Mouse (Mus musculus): ENCODE measurements around the gene Itgb5. TPM values are rescaled to one million over a fixed set of nuclear protein-coding genes. Genes with fewer than 3 reads are reported as not detected.

Gene Itgb5
- polyA plus RNA-seq, 1 experiment from 2014 or later: 49.8 TPM

DNA sequence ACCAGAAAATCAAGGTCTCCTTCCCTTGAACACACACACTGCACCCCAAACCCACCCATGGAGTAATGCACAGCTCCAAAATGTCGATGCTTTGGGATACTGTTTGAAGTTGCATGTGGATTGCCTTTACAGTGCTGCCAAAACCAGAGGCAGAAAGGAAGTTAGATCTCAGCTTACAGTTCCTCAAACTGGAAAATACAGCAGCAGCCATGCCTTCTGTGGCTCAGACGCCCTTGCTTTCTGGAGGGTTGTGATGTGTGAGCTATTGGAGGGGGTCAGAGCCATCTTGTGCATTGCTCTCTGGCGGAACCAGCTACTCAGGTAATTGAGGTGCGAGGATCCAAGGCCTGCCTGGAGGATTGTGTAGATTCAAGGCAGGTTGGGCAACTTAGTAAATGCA, 107.4 kb downstream of the Itgb5 start:
- Histone ChIP-seq H3K9ac (no peak overlapping the region), H3K9me3 (no peaks in the 10 kb centered on the region), H3K4me3 (no peak overlapping the region), H3K36me3 (no peaks in the 10 kb centered on the region), H3K4me1 (peaks cover 86% of the 10 kb centered on the region), H3K27ac (no peak overlapping the region), H3K4me2 (no peak overlapping the region), H3K27me3 (peaks cover 15% of the 10 kb centered on the region; the same call in 1 of the 2 replicates)
- WGBS: 71% methylated on average over 4 of the region's 4 CpGs
- no peak for ATAC-seq (ENCODE audit: borderline replicate concordance, extremely low read depth, low FRiP score, low TSS enrichment)

DNA sequence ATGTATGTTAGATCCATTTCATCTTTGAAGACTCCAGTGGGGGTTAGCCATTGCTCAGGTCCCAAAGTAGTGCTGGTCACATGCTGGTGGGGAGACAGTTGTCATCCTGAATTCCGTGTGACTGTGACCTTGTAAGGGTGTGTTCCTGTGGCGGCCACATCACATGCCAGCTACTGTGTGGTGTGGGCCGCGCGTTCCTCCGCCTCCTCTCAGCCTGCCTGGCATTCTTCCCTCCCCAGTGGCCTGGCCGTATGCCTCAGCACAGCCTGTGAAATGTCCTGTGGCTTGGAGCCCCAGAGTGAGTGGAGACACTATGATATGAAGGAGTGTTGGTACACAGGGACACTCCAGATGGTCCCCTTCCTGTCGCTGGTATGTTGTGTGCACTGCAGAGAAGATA, 108.1 kb downstream of the Itgb5 start:
- WGBS: 34% methylated on average over 8 of the region's 8 CpGs
- no peak overlapping the region for H3K4me3 ChIP-seq
- H3K4me1 ChIP-seq: peaks cover 91% of the 10 kb centered on the region
- peak; percentile 60 for ATAC-seq (ENCODE audit: borderline replicate concordance, extremely low read depth, low FRiP score, low TSS enrichment)
- no peaks in the 10 kb centered on the region for H3K36me3 ChIP-seq
- H3K27ac ChIP-seq: peak overlapping the region; percentile 43; the same call in 1 of the 2 replicates
- no peak overlapping the region for H3K9ac ChIP-seq
- H3K9me3 ChIP-seq: no peaks in the 10 kb centered on the region
- no peak overlapping the region for H3K4me2 ChIP-seq
- peaks cover 15% of the 10 kb centered on the region; the same call in 1 of the 2 replicates for H3K27me3 ChIP-seq

DNA sequence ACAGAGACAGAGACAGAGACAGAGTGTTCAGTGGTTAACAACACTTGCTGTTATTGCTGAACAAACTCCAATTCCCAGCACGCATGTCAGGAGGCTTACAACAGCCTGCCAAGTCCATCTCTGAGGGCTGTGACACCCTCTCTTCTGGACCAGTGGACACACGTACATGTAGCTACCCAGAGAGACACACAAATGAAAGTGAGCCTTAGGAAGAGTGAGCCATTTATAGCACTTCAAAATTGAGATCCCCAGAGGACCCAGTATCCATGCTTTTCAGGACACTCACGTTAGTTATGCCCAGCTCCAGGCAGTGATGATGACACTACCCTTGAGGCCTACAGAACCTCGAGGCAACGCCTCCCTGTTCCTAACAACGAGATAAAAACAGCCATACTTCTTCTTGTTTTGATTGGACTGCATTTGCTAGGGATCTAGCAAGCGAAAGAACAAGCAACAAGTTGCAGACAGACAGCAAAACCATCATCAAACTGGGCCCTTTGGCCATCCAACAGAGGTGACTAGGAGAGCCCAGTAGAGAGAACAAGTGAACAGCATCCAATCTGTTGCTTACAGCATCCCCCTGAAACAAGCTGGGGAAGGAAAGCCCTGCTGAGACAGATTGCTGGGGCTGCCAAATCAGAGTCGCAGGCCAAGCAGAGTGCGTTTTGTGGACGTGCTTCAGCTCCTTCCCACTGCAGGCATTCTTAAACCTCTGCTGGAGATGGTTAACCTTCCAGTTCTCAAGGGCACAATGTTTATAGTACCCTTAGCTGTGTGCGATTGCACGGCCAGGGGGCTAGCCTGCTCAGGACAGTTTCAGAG, 109.1 kb downstream of the Itgb5 start:
- Histone ChIP-seq H3K9me3 (no peaks in the 10 kb centered on the region), H3K27me3 (peaks cover 15% of the 10 kb centered on the region; the same call in 1 of the 2 replicates), H3K27ac (peak overlapping the region; percentile 43; the same call in 1 of the 2 replicates), H3K4me1 (peaks cover 90% of the 10 kb centered on the region), H3K36me3 (no peaks in the 10 kb centered on the region), H3K9ac (no peak overlapping the region), H3K4me2 (no peak overlapping the region), H3K4me3 (no peak overlapping the region)
- no peak for ATAC-seq (ENCODE audit: borderline replicate concordance, extremely low read depth, low FRiP score, low TSS enrichment)
- WGBS: 49% methylated on average over 12 of the region's 12 CpGs

DNA sequence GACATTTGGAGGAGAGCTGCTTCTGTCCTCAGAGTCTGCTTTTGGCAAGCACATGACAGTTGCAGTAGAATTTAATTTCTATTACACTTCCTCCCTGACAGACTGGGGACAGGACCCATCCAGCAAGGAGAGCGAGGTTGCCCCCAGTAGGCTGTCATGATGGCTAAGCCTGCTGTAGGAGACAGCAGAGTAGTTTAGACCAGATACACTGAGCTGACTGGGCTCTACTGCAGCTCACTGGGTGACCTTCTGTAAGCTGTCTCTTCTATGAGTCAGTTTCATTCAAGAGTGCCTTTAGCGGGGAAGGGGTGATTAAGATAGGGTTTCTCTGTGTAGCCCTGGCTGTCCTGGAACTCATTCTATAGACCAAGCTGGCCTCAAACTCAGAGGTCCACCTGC, 109.7 kb downstream of the Itgb5 start:
- 73% methylated on average over 2 of the region's 2 CpGs for WGBS
- Histone ChIP-seq H3K9me3 (no peaks in the 10 kb centered on the region), H3K4me1 (peaks cover 90% of the 10 kb centered on the region), H3K9ac (no peak overlapping the region), H3K36me3 (no peaks in the 10 kb centered on the region), H3K27ac (0 out of 2 replicates have a peak overlapping the region, but pooled peaks have one; percentile 2), H3K4me3 (no peak overlapping the region), H3K27me3 (peaks cover 15% of the 10 kb centered on the region; the same call in 1 of the 2 replicates), H3K4me2 (no peak overlapping the region)
- ATAC-seq (ENCODE audit: borderline replicate concordance, extremely low read depth, low FRiP score, low TSS enrichment): no peak

DNA sequence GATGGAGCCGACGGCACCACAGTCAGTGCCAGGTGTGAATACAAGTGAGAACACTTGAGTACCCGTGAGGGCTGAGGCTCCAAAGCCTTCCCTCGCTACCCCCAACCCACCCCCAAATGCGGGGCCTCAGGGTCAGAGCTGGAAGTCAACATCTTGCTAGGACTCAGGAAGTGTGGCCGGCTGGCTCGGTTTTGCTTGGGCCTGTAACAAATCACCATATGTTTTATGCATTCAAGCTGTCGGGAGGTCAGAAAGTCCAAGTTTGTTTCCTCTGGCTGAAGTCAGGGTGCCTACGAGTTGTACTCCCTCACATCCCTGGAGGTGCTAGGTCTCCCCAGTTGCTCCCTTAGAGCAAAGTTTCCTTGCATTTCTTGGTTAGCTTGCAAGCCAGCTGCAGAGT, 110.2 kb downstream of the Itgb5 start:
- Histone ChIP-seq H3K27ac (peak overlapping the region; percentile 26; the same call in 1 of the 2 replicates), H3K4me3 (no peak overlapping the region), H3K27me3 (peaks cover 15% of the 10 kb centered on the region; the same call in 1 of the 2 replicates), H3K36me3 (no peaks in the 10 kb centered on the region), H3K4me1 (peaks cover 89% of the 10 kb centered on the region), H3K9ac (no peak overlapping the region), H3K9me3 (no peaks in the 10 kb centered on the region), H3K4me2 (no peak overlapping the region)
- ATAC-seq (ENCODE audit: borderline replicate concordance, extremely low read depth, low FRiP score, low TSS enrichment): no peak
- WGBS: 33% methylated on average over 9 of the region's 9 CpGs

DNA sequence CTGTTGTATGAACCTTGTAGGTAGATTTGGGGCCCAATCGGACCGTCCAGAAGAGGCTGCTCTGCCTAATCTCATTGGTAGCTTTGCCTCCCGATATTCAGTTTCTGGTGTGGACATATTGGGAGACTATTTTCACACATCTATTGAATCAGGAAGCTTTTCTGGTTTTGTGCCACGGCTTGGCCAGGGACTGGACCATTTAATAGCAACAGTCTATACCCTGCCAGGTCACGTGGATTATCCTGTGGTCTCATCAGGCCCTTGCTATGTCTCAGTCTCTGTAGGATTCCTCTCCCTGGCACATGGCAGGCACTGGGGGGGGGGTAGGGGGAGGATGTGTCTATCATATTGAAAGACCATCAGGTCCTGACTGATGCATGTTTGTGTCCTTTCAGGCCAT, 110.6 kb downstream of the Itgb5 start:
- no peak overlapping the region for H3K4me3 ChIP-seq
- H3K4me1 ChIP-seq: peaks cover 94% of the 10 kb centered on the region
- 58% methylated on average over 5 of the region's 5 CpGs for WGBS
- H3K9me3 ChIP-seq: no peaks in the 10 kb centered on the region
- H3K9ac ChIP-seq: no peak overlapping the region
- H3K4me2 ChIP-seq: no peak overlapping the region
- H3K27me3 ChIP-seq: peaks cover 15% of the 10 kb centered on the region; the same call in 1 of the 2 replicates
- no peak for ATAC-seq (ENCODE audit: borderline replicate concordance, extremely low read depth, low FRiP score, low TSS enrichment)
- H3K36me3 ChIP-seq: no peaks in the 10 kb centered on the region
- peak overlapping the region; percentile 26; the same call in 1 of the 2 replicates for H3K27ac ChIP-seq

DNA sequence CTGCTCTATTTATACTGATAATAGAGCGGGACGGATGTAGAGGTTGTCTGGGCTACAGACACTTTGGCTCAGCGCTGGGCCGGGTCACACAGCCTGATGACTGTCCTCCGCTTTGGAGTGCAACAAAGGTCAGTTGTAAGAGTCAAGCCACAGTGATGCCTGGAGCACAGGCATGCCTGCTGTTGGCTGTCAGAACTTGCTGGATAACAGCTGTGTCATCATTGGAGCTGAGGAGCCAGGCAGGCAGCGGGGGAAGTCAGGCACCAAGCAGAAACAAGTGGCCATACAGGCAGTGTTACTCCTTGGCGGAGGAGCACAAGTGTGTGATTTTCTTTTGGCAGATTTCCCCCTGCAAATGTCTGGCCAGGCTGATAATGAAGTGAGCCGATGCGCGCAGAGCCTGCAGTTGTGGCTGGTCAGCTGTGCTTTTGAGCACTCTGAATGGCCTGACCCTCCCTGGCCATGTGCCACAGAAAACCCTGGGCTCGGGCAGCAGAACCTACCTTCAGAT, 111.9 kb downstream of the Itgb5 start:
- peak; percentile 51 for ATAC-seq (ENCODE audit: borderline replicate concordance, extremely low read depth, low FRiP score, low TSS enrichment)
- 25% methylated on average over 11 of the region's 11 CpGs for WGBS
- Histone ChIP-seq H3K36me3 (no peaks in the 10 kb centered on the region), H3K4me3 (no peak overlapping the region), H3K9ac (no peak overlapping the region), H3K27ac (peak overlapping the region; percentile 61), H3K27me3 (peaks cover 15% of the 10 kb centered on the region; the same call in 1 of the 2 replicates), H3K4me1 (peaks cover 96% of the 10 kb centered on the region), H3K4me2 (peak overlapping the region; percentile 7; the same call in 1 of the 2 replicates), H3K9me3 (no peaks in the 10 kb centered on the region)

DNA sequence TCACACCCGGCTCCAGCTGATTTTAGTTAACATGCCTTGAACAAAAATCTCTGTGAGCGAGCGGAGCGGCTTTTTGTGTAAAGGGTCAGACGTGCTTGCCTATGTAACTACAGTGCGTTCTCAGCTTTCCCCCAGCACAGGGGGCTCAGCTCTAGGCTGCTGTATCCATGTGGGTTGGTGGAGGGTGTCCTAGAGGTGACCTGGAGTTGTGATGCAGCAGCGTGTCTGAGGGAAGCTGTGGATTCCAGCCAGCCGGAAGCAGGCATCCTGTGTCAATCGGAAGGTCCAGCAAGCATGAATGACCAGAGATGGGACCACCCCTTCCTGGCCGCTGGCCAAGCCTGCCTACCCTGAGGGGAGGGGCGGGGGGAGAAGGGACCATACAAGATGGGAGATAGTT, 112.9 kb downstream of the Itgb5 start:
- no peak overlapping the region for H3K27ac ChIP-seq
- no peak for ATAC-seq (ENCODE audit: borderline replicate concordance, extremely low read depth, low FRiP score, low TSS enrichment)

DNA sequence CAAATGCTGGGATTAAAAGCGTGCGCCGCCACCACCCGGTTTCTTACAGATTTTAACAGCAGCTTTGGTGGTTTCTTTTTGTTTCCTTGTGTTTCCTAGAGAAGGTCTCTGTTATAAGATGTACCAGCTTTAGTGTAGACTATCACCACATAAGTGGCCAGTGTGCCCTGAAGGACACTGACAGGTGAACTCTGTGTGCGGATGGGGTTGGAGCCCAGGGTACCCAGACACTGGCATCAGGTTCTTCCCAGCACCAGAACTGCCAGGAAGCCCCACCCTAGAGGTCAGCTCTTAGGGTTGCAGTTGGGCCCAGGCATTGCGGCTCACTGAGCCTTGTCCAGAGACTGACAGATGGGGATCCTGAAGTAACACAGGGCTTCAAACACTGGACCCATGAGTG, 113.9 kb downstream of the Itgb5 start:
- peaks cover 76% of the 10 kb centered on the region for H3K4me1 ChIP-seq
- 92% methylated on average over 6 of the region's 6 CpGs for WGBS
- H3K4me2 ChIP-seq: no peak overlapping the region
- peaks cover 4% of the 10 kb centered on the region; the same call in 1 of the 2 replicates for H3K27me3 ChIP-seq
- no peaks in the 10 kb centered on the region for H3K36me3 ChIP-seq
- no peak overlapping the region for H3K9ac ChIP-seq
- ATAC-seq (ENCODE audit: borderline replicate concordance, extremely low read depth, low FRiP score, low TSS enrichment): no peak
- H3K4me3 ChIP-seq: no peak overlapping the region
- no peak overlapping the region for H3K27ac ChIP-seq
- no peaks in the 10 kb centered on the region for H3K9me3 ChIP-seq

More for the DNA sequence above, 112.9 kb downstream of the Itgb5 start:
- no peak overlapping the region for H3K4me3 ChIP-seq
- no peaks in the 10 kb centered on the region for H3K36me3 ChIP-seq
- H3K9me3 ChIP-seq: no peaks in the 10 kb centered on the region
- no peak overlapping the region for H3K4me2 ChIP-seq
- no peak overlapping the region for H3K9ac ChIP-seq
- peaks cover 9% of the 10 kb centered on the region; the same call in 1 of the 2 replicates for H3K27me3 ChIP-seq
- peaks cover 86% of the 10 kb centered on the region for H3K4me1 ChIP-seq
- 32% methylated on average over 11 of the region's 11 CpGs for WGBS

DNA sequence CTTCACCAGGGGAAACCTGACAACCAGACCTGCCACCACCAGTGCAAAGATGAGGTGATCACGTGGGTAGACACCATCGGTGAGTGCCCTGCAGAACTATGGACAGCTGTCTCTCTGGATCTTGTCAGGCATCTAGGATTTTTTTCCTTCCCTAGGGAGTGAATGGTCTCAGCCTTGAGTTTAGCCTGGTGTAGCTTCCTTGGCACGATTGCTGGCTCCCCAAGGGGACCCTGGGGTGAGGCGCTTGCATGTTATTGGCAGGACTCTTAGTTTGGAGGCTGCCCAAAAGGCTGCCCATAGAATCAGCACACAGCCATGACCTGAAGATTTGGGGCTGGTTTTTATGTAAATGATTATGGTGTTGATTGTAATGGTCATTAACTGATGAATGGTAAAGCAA, 114.7 kb downstream of the Itgb5 start:
- H3K4me3 ChIP-seq: no peak overlapping the region
- WGBS: 75% methylated on average over 4 of the region's 4 CpGs
- H3K27me3 ChIP-seq: no peaks in the 10 kb centered on the region
- H3K9ac ChIP-seq: no peak overlapping the region
- H3K27ac ChIP-seq: peak overlapping the region; percentile 69
- peaks cover 68% of the 10 kb centered on the region for H3K4me1 ChIP-seq
- H3K4me2 ChIP-seq: no peak overlapping the region
- H3K9me3 ChIP-seq: no peaks in the 10 kb centered on the region
- ATAC-seq (ENCODE audit: borderline replicate concordance, extremely low read depth, low FRiP score, low TSS enrichment): no peak
- peaks cover 6% of the 10 kb centered on the region; the same call in 1 of the 2 replicates for H3K36me3 ChIP-seq

DNA sequence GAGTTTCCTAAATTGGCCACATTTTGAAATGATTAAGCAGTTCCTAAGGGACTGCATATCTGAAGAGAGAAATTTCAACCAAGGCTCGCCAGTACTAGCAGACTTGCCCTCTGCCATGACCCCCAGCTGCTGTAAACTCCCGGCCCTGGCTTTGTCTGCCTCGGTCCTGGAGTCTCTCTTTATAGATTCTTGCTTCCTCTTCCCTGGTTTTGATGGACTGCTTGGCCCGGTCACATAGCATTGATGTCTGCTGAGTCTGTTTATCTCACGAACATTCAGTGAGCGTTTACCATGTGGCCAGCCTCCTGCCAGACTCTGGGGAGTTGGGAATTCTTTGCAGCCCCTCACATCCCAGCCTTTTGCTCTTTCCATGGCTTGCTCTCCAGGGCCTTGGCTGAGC, 115.3 kb downstream of the Itgb5 start:
- Histone ChIP-seq H3K36me3 (peaks cover 9% of the 10 kb centered on the region; the same call in 1 of the 2 replicates), H3K9me3 (no peaks in the 10 kb centered on the region), H3K9ac (no peak overlapping the region), H3K4me2 (no peak overlapping the region), H3K27ac (peak overlapping the region; percentile 69), H3K27me3 (no peaks in the 10 kb centered on the region), H3K4me3 (no peak overlapping the region), H3K4me1 (peaks cover 62% of the 10 kb centered on the region)
- peak; percentile 43; the same call in 1 of the 2 replicates for ATAC-seq (ENCODE audit: borderline replicate concordance, extremely low read depth, low FRiP score, low TSS enrichment)
- WGBS: 19% methylated on average over 6 of the region's 6 CpGs

DNA sequence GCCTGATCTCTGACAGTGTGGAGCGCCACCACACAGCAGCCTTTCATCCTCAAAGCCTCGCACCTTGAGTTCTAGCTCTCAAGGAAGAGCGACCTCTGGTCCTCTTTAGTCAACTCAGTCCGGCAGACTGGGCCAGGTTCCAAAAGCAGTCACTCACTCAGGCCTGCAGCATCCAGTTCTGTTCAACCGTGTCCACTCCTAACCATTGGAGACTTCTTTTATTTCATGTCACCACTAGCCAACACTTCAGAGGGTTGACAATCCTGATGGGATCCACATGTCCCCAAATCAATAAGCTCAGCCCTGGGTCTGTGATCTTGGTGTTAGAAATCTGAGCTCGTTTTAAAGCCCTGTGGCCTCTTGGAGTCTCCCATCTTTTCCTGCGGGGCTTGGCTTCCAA, 116.6 kb downstream of the Itgb5 start:
- Histone ChIP-seq H3K4me3 (no peak overlapping the region), H3K4me2 (no peak overlapping the region), H3K4me1 (peaks cover 50% of the 10 kb centered on the region), H3K9ac (no peak overlapping the region), H3K36me3 (peaks cover 9% of the 10 kb centered on the region; the same call in 1 of the 2 replicates), H3K27me3 (no peaks in the 10 kb centered on the region), H3K9me3 (no peaks in the 10 kb centered on the region), H3K27ac (no peak overlapping the region)
- 48% methylated on average over 7 of the region's 7 CpGs for WGBS
- ATAC-seq (ENCODE audit: borderline replicate concordance, extremely low read depth, low FRiP score, low TSS enrichment): no peak

All from lung, embryonic 15.5 days (tissue).